Mouse (Mus musculus) embryonic facial prominence, embryonic 10.5 days (tissue): ENCODE data around the gene Morn3. TPM values are rescaled to one million over a fixed set of nuclear protein-coding genes. Genes with fewer than 3 reads are reported as not detected.
A peak's percentile ranks its signal among the peaks of the same experiment; 100 is the strongest.

Experiments
- DNase-seq: peaks from one replicate; pipeline ENCODE4 v3.0.0-alpha.2; 2017; ENCODE audit warnings: low spot score
- H3K27ac ChIP-seq: fragments of 300-500 bp; sonication (generic); replicated peaks from 2 replicates; pipeline ENCODE4 v1.5.1; 2016; ENCODE audit warnings: mild to moderate bottlenecking
- H3K27me3 ChIP-seq: fragments of 300-500 bp; sonication (generic); replicated peaks from 2 replicates; pipeline ENCODE4 v1.6.1; 2016; ENCODE audit warnings: low read depth, mild to moderate bottlenecking; ENCODE audit not compliant: poor library complexity, severe bottlenecking
- H3K36me3 ChIP-seq: fragments of 300-500 bp; sonication (generic); replicated peaks from 2 replicates; pipeline ENCODE4 v1.6.1; 2016; ENCODE audit warnings: mild to moderate bottlenecking, moderate library complexity
- H3K4me1 ChIP-seq: fragments of 300-500 bp; sonication (generic); 2 replicates; pipeline ENCODE4 v1.6.1; 2016
- H3K4me3 ChIP-seq: fragments of 300-500 bp; sonication (generic); 2 replicates; pipeline ENCODE4 v1.5.1; 2016; ENCODE audit warnings: mild to moderate bottlenecking, moderate library complexity
- H3K9me3 ChIP-seq: fragments of 300-500 bp; sonication (generic); 2 replicates; pipeline ENCODE4 v1.6.1; 2016; ENCODE audit warnings: mild to moderate bottlenecking
- WGBS: fragments of 180-500 bp; shearing (Covaris S2); methylation state at CpG from one replicate; pipeline ENCODE4 v1.1.7; 2016; 5-methylcytosine and 5-hydroxymethylcytosine counted together
- polyA plus RNA-seq: library from polyadenylated mRNA; unstranded; fragments of >200 nt; fragmentation: Nextera tagmentation; extraction: Ambion mirVana; gene quantifications from 2 replicates; pipeline ENCODE4 v1.2.1, GENCODE M21; 2016

Gene Morn3
- polyA plus RNA-seq, 1 experiment from 2014 or later = not detected

DNA sequence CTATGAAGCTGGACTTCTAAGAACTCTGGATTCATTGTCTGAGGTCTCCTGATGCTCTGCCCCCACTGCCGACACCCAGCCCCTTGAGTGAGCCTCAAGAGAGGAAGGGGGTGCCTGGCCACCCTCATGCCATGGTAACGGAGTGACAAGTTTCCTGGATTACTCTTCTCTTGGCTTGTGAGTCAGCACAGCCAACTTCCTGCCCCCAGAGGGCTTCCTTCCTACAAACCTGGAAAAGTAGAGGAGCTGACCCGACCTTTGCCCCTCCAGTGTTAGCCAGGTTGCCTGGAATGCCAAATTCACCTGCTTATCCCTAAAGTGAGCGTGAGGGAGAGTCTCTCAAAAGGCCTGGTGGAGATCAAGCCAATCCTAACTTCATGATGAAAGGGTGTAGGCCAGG, 29.3 kb downstream of the Morn3 start:
- DNase-seq = no peak
- WGBS = 76% methylated on average over 4 of the region's 4 CpGs
- H3K4me3 ChIP-seq = peak overlapping the region; percentile 16; the same call in 1 of the 2 replicates
- H3K9me3 ChIP-seq = no peaks in the 10 kb centered on the region
- H3K36me3 ChIP-seq = peaks cover 11% of the 10 kb centered on the region; the same call in 1 of the 2 replicates
- H3K27ac ChIP-seq = no peak overlapping the region
- peaks cover 5% of the 10 kb centered on the region; the same call in 1 of the 2 replicates for H3K27me3 ChIP-seq
- peaks cover 55% of the 10 kb centered on the region for H3K4me1 ChIP-seq

DNA sequence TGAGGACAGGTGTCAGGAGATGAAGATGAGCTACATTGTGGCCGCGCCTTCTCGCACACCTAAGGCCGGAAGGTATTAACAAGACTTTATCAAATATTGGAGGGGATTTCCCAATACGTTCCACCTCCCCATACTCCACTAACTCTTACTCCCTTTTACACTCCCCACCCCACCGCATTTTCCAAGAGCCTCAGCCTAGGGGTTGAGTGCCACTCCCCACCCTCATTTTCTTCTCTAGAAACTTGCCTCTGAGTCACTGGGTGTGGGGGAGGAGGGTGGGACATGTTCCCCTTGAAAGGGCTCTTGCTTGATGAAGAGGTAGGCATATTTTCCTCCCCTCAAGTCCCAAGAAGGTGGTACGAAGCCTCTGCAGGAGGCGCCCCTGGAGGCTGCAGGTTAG, 30.9 kb downstream of the Morn3 start:
- Histone ChIP-seq H3K4me1 (peaks cover 55% of the 10 kb centered on the region), H3K36me3 (peaks cover 11% of the 10 kb centered on the region; the same call in 1 of the 2 replicates), H3K27me3 (peaks cover 5% of the 10 kb centered on the region; the same call in 1 of the 2 replicates), H3K9me3 (no peaks in the 10 kb centered on the region), H3K27ac (peak overlapping the region; percentile 88; the same call in 1 of the 2 replicates), H3K4me3 (peak overlapping the region; percentile 82)
- 29% methylated on average over 8 of the region's 8 CpGs for WGBS
- DNase-seq = no peak

DNA sequence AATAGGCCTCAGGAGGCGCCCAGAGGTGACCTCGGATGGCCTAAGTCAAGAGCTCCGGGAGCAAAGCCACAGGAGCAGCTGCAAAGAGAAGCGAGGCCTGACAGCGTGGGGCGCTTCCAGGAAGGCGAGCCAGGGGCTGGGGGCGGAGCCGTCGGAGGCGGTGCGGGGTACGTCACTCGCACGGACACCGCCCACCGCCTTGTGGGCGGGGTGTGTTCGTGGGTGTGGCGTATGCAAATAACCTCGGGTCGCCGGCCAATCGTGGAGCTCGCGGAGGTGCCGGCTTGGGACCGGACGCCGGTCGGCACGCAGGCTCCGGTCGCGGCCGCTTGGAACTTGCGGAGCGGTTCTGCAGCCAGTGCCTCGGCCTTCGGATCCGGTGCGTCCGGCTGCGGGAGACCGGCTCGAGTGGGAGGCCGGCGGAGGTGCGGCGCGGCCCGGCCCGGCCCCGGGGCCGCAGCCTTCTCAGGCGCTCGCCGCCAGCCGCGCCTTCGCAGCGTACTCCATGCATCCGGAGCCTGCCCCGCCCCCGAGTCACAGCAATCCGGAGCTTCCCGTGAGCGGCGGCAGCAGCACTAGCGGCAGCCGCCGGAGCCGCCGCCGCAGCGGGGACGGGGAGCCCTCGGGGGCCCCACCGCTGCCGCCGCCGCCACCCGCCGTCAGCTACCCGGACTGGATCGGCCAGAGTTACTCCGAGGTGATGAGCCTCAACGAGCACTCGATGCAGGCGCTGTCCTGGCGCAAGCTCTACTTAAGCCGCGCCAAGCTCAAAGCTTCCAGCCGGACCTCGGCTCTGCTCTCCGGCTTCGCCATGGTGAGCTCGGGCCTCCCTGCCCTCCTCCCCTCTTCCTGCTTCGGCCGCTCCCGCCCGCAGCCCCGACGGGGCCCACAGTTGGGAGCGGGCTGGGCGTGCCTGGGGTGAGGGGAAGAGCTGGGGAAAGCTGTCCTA, 31.8 kb downstream of the Morn3 start, which contains the start of gene Orai1:
Orai1 (plus strand) TSS at position 322 of the 949 bp plus-strand sequence.
- peak within 1 kb of the TSS; percentile 82 for H3K4me3 ChIP-seq
- H3K9me3 ChIP-seq = no peaks in the 10 kb centered on the region
- peaks cover 5% of the 10 kb centered on the region; the same call in 1 of the 2 replicates for H3K27me3 ChIP-seq
- peak; percentile 99 for DNase-seq
- H3K27ac ChIP-seq = peak within 1 kb of the TSS; percentile 88
- H3K4me1 ChIP-seq = peaks cover 55% of the 10 kb centered on the region
- WGBS = under 1% methylated on average over 106 of the region's 106 CpGs
- peaks cover 11% of the 10 kb centered on the region; the same call in 1 of the 2 replicates for H3K36me3 ChIP-seq

DNA sequence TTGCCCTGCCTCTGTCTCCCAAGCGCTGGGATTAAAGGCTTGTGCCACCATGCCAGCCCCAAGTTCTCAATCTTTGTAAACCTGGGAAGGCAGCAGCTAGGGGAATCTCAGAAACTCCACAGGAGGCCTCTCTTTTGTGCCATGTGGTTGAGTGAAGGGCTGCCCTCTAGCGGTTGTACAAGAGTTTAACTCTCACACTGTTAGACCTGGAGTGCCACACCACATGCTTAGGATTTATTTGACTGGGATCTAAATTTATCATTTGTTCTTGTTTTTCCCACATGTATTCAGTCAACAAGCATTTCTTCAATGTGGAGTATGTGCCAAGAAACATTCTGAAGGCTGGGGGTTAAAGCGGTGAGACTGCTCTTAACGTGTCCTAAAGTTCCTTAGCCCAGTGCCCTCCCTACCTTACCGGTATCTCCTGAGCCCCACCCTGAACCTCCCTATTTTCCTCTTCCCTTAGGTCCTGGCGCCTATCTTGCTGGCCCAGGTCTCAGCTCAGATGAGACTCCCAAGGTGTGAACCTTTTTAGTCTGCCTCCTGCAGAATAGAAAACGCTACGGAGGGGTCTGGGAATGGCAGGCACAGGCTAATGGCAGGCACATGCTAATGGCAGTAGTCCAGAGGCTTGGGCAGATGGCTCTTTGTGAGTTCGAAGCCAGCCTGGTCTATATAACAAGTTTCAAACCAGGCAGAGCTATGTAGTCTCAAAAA, 33.1 kb downstream of the Morn3 start:
- peak; percentile 74 for DNase-seq
- peak overlapping the region; percentile 32 for H3K27ac ChIP-seq
- H3K9me3 ChIP-seq = no peaks in the 10 kb centered on the region
- H3K4me1 ChIP-seq = peaks cover 42% of the 10 kb centered on the region
- H3K4me3 ChIP-seq = no peak overlapping the region
- H3K36me3 ChIP-seq = peaks cover 11% of the 10 kb centered on the region; the same call in 1 of the 2 replicates
- 67% methylated on average over 9 of the region's 9 CpGs for WGBS
- peaks cover 5% of the 10 kb centered on the region; the same call in 1 of the 2 replicates for H3K27me3 ChIP-seq

DNA sequence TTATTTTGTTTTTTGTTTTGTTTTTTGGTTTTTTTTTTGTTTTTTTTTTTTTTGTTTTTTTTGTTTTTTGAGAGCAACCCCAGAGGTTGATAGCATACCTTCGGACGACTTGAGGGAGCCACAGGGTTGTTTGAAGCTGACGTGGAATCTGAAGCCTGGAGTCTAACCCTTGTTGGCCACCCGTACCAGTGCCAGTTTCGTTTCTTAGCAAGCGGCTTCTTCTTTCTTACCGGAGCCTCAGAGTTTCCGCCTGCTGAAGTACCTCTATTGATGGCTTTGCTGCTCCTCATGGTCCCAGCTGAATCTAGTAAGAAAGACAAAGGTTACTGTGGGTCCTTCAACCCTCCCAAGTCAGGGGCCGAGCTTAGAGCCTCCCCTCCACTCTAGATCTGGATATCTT, 35.1 kb downstream of the Morn3 start:
- 94% methylated on average over 9 of the region's 9 CpGs for WGBS
- Histone ChIP-seq H3K4me3 (no peak overlapping the region), H3K27me3 (peaks cover 5% of the 10 kb centered on the region; the same call in 1 of the 2 replicates), H3K36me3 (no peaks in the 10 kb centered on the region), H3K4me1 (peaks cover 24% of the 10 kb centered on the region), H3K9me3 (no peaks in the 10 kb centered on the region), H3K27ac (no peak overlapping the region)
- DNase-seq = no peak

DNA sequence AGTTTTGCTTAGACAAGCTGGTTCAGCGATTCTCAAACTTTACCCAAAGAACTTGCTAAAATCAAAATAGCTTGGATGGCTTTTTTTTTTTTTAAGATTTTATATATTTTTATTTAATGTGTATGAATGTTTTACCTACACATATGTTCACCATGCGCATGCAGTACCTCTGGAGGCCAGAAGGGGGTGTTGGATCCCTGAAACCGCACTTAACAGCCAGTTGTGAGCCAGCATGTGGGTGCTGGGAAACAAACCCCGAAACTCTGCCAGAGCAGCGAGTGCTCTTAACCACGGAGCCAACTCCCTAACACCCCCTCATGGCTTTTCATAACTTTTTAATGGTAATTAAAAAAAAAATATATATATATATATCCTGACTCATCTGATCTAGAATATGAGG, 36.0 kb downstream of the Morn3 start:
- Histone ChIP-seq H3K4me3 (no peak overlapping the region), H3K27me3 (no peaks in the 10 kb centered on the region), H3K36me3 (no peaks in the 10 kb centered on the region), H3K4me1 (peaks cover 20% of the 10 kb centered on the region), H3K27ac (no peak overlapping the region), H3K9me3 (no peaks in the 10 kb centered on the region)
- DNase-seq = no peak
- 92% methylated on average over 6 of the region's 6 CpGs for WGBS

DNA sequence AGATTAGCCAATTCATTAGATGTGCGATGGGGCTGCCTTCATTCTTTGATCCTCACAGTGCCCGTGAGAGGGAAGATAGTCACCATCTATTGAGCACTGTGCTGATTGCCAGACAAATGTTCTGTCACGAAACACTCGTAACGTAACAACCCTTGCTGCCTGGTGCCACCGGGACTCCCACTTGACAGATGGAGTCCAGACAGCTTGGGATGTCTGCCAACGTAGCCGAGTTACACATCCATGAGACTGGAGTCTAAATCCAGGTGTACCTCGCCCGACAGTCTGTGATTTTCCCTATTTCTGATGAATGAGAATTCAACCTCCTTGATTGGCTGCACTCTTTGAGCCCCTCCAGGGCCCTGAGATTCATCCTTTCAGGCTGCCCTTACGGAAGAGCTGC, 36.9 kb downstream of the Morn3 start:
- H3K4me1 ChIP-seq = peaks cover 15% of the 10 kb centered on the region
- H3K9me3 ChIP-seq = no peaks in the 10 kb centered on the region
- H3K36me3 ChIP-seq = no peaks in the 10 kb centered on the region
- H3K27ac ChIP-seq = no peak overlapping the region
- WGBS = 88% methylated on average over 11 of the region's 11 CpGs
- no peak for DNase-seq
- no peak overlapping the region for H3K4me3 ChIP-seq
- H3K27me3 ChIP-seq = no peaks in the 10 kb centered on the region

DNA sequence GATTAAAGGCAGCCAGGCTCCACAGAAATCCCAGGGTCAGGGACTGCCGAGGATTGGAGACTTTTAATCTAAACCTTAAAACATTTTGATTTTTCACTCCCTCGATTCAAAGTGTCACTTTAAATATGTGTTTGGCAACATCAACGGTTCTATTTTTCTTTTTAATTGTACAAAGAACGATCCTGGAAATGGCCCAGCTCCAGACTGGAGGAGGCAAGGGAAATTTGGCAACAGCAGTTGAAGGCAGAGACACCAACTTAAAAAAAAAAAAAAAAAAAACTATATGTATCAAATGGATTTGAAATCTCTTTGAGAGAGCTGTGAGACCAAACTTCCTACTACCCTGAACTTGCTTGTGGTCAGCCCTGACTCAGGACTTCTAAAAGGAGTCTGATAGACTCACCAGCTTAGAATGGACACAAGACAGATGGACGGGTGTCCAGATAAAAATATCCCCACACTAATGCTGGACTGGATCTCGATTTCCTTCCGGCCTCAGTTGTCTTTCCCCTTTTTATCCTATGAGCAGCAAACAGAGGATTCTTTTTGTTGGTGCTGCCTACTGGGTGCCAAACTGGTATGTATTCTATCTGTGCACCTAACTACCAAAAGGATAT, 37.8 kb downstream of the Morn3 start:
- H3K4me3 ChIP-seq = no peak overlapping the region
- no peak overlapping the region for H3K27ac ChIP-seq
- no peak for DNase-seq
- WGBS = 84% methylated on average over 7 of the region's 7 CpGs
- H3K27me3 ChIP-seq = no peaks in the 10 kb centered on the region
- H3K9me3 ChIP-seq = no peaks in the 10 kb centered on the region
- no peaks in the 10 kb centered on the region for H3K36me3 ChIP-seq
- peaks cover 9% of the 10 kb centered on the region; the same call in 1 of the 2 replicates for H3K4me1 ChIP-seq

DNA sequence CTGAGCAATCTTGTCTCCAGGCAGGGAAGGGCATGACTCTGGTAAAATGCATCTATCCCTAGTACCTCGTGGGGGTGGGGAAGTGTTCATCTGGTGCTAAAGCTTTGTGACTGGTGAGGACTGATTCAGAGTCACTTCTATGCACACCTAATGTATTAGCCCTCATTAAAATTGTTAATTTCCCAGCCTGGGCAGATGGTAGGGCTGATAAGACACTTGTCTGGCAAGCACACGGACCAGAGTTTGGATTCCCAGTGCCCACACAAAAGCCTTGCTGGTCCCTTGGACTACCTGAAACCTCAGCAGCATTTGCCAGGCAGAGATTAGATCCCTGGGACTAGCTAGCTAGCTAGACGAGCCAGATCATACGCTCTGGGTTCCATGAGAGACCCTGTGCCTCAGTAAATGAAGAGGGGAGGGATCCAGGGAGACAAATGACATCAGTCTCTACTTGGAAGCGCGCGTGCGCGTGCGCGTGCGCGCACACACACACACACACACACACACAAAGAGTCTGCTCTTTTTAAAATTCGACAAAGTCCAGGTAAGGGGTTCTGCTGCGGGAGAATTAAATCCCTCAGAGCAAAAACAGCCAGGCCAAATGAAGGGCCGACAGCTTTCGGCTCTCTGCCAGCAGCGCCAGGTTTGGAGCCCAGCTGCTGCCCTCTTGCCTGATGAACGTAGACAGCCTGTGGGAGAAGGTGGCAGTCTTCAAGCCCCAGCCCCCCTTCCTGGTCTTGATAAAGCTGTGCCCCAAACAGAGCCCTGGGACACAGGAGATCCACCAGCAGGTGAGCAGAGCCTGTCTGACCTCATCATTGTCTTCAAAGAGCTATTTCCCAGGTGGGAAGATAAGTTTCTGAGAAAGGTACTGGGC, 40.9 kb downstream of the Morn3 start:
- H3K4me1 ChIP-seq = peaks cover 6% of the 10 kb centered on the region; the same call in 1 of the 2 replicates
- H3K27me3 ChIP-seq = no peaks in the 10 kb centered on the region
- no peak for DNase-seq
- no peaks in the 10 kb centered on the region for H3K36me3 ChIP-seq
- WGBS = 67% methylated on average over 19 of the region's 19 CpGs
- H3K9me3 ChIP-seq = no peaks in the 10 kb centered on the region
- peak overlapping the region; percentile 18; the same call in 1 of the 2 replicates for H3K4me3 ChIP-seq
- H3K27ac ChIP-seq = peak overlapping the region; percentile 35; the same call in 1 of the 2 replicates

DNA sequence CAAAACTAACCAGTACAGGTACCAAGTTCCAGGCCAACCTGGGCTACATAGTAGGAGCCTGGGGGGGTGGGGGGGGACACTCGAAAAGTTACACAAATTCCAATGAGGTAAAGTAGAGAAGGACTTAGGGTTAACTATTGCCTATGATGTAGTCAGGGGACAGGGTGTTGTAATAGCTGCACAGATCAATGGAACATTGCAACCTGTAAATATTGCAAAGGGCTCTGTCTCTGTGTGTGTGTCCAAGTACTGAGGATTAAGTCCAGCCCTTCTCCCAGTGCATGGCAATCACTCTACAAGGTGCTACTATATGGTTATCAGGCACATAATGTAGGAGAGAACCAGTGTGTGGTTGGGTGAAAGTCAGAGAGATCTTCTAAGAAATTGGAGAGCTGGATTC, 45.9 kb downstream of the Morn3 start:
- no peak overlapping the region for H3K4me3 ChIP-seq
- H3K27ac ChIP-seq = no peak overlapping the region
- H3K36me3 ChIP-seq = peaks cover 9% of the 10 kb centered on the region; the same call in 1 of the 2 replicates
- no peak for DNase-seq
- H3K27me3 ChIP-seq = no peaks in the 10 kb centered on the region
- peaks cover 4% of the 10 kb centered on the region; the same call in 1 of the 2 replicates for H3K4me1 ChIP-seq
- WGBS = 79% methylated on average over 1 of the region's 1 CpGs
- H3K9me3 ChIP-seq = no peaks in the 10 kb centered on the region
